Mouse (Mus musculus) intestine, postnatal 0 days (tissue): ENCODE measurements around the gene Mettl24. TPM values are rescaled to one million over a fixed set of nuclear protein-coding genes. Genes with fewer than 3 reads are reported as not detected.
A peak's percentile ranks its signal among the peaks of the same experiment; 100 is the strongest.

Experiments
- ATAC-seq: fragments of 200-750 bp; cut with Nextera tagmentation; 2 replicates; pipeline ENCODE4 v1.8.0; 2017; ENCODE audit warnings: mild to moderate bottlenecking, moderate TSS enrichment, moderate library complexity
- H3K27ac ChIP-seq: fragments of 300-500 bp; sonication (generic); 2 replicates; pipeline ENCODE4 v1.5.1; 2014; ENCODE audit warnings: mild to moderate bottlenecking, low read depth, low read length, moderate library complexity
- H3K27me3 ChIP-seq: fragments of 300-500 bp; sonication (generic); replicated peaks from 2 replicates; pipeline ENCODE4 v1.6.1; 2014; ENCODE audit warnings: low read length, mixed read lengths; ENCODE audit not compliant: control insufficient read depth, insufficient read depth
- H3K36me3 ChIP-seq: fragments of 300-500 bp; sonication (generic); 2 replicates; pipeline ENCODE4 v1.6.1; 2014; ENCODE audit warnings: mild to moderate bottlenecking, moderate library complexity; ENCODE audit not compliant: control insufficient read depth, insufficient read depth
- H3K4me1 ChIP-seq: fragments of 300-500 bp; sonication (generic); replicated peaks from 2 replicates; pipeline ENCODE4 v1.6.1; 2014; ENCODE audit warnings: antibody characterized with exemption, low read length, mixed read lengths; ENCODE audit not compliant: control insufficient read depth, insufficient read depth
- H3K4me2 ChIP-seq: fragments of 300-500 bp; sonication (generic); replicated peaks from 2 replicates; pipeline ENCODE4 v1.6.1; 2014; ENCODE audit warnings: low read depth, mild to moderate bottlenecking, moderate library complexity
- H3K4me3 ChIP-seq: fragments of 300-500 bp; sonication (generic); 2 replicates; pipeline ENCODE4 v1.5.1; 2014; ENCODE audit warnings: low read depth, low read length
- H3K9ac ChIP-seq: fragments of 300-500 bp; sonication (generic); 2 replicates; pipeline ENCODE4 v1.6.1; 2014; ENCODE audit warnings: mild to moderate bottlenecking, low read depth, low read length
- H3K9me3 ChIP-seq: fragments of 300-500 bp; sonication (generic); 2 replicates; pipeline ENCODE4 v1.6.1; 2016; ENCODE audit warnings: mixed run types; ENCODE audit not compliant: control insufficient read depth
- CTCF ChIP-seq: sonication (generic); IDR thresholded peaks from 2 replicates; pipeline ENCODE4 v1.5.1; 2016; ENCODE audit warnings: low read depth, mild to moderate bottlenecking, control low read depth, antibody characterized with exemption, moderate library complexity
- WGBS: fragments of 180-500 bp; shearing (Covaris S2); extraction: QIAGEN DNeasy Blood & Tissue Kit; methylation state at CpG from one replicate; pipeline ENCODE4 v1.1.7; 2014; 5-methylcytosine and 5-hydroxymethylcytosine counted together
- polyA plus RNA-seq: library from polyadenylated mRNA; unstranded; fragments of >200 nt; fragmentation: Nextera tagmentation; extraction: Ambion mirVana; gene quantifications from 2 replicates; pipeline ENCODE4 v1.2.1, GENCODE M21; 2015

Mettl24 gene
- polyA plus RNA-seq, 1 experiment from 2014 or later: 1.7 TPM

GRCm38 (mm10) chr10:40682470-40682869 lies 612 bp upstream of the Mettl24 start:
- no peak overlapping the region for H3K9ac ChIP-seq
- no peaks in the 10 kb centered on the region for H3K36me3 ChIP-seq
- H3K4me2 ChIP-seq: peak overlapping the region; percentile 100
- ATAC-seq: no peak
- H3K27me3 ChIP-seq: no peaks in the 10 kb centered on the region
- H3K4me1 ChIP-seq: 0 out of 2 replicates have a peak, but pooled peaks cover 3% of the 10 kb centered on the region
- no peak for TF ChIP-seq CTCF
- no peaks in the 10 kb centered on the region for H3K9me3 ChIP-seq
- peak overlapping the region; percentile 56; the same call in 1 of the 2 replicates for H3K4me3 ChIP-seq
- 34% methylated on average over 8 of the region's 8 CpGs for WGBS
- H3K27ac ChIP-seq: no peak overlapping the region

GRCm38 (mm10) chr10:40683868-40684253 lies 779 bp downstream of the Mettl24 start:
- Histone ChIP-seq H3K4me1 (0 out of 2 replicates have a peak, but pooled peaks cover 3% of the 10 kb centered on the region), H3K27ac (no peak overlapping the region), H3K4me3 (peak overlapping the region; percentile 56), H3K9ac (no peak overlapping the region), H3K9me3 (no peaks in the 10 kb centered on the region), H3K4me2 (peak overlapping the region; percentile 100), H3K27me3 (no peaks in the 10 kb centered on the region), H3K36me3 (no peaks in the 10 kb centered on the region)
- WGBS: 66% methylated on average over 9 of the region's 9 CpGs
- no peak for ATAC-seq
- no peak for TF ChIP-seq CTCF

GRCm38 (mm10) chr10:40684326-40684725 lies 1.2 kb downstream of the Mettl24 start:
- ATAC-seq: no peak
- Histone ChIP-seq H3K4me2 (no peak overlapping the region), H3K27me3 (no peaks in the 10 kb centered on the region), H3K9me3 (no peaks in the 10 kb centered on the region), H3K9ac (no peak overlapping the region), H3K4me1 (0 out of 2 replicates have a peak, but pooled peaks cover 3% of the 10 kb centered on the region), H3K27ac (no peak overlapping the region), H3K36me3 (no peaks in the 10 kb centered on the region), H3K4me3 (no peak overlapping the region)
- WGBS: 92% methylated on average over 7 of the region's 7 CpGs
- no peak for TF ChIP-seq CTCF

- H3K36me3 ChIP-seq: no peaks in the 10 kb centered on the region
- no peak overlapping the region for H3K27ac ChIP-seq
- no peak overlapping the region for H3K4me3 ChIP-seq
- WGBS: 40% methylated on average over 8 of the region's 8 CpGs
- H3K4me1 ChIP-seq: 0 out of 2 replicates have a peak, but pooled peaks cover 3% of the 10 kb centered on the region
- H3K9me3 ChIP-seq: no peaks in the 10 kb centered on the region
- H3K9ac ChIP-seq: no peak overlapping the region
- no peak for ATAC-seq
- TF ChIP-seq CTCF: no peak
- H3K4me2 ChIP-seq: no peak overlapping the region
- no peaks in the 10 kb centered on the region for H3K27me3 ChIP-seq
Measured at GRCm38 (mm10) chr10:40685641-40686040, 2.6 kb downstream of the Mettl24 start.

- WGBS: 87% methylated on average over 4 of the region's 4 CpGs
- no peak overlapping the region for H3K4me3 ChIP-seq
Measured at GRCm38 (mm10) chr10:40686976-40687375, 3.9 kb downstream of the Mettl24 start.

GRCm38 (mm10) chr10:40687407-40687806 lies 4.3 kb downstream of the Mettl24 start:
- TF ChIP-seq CTCF: no peak
- Histone ChIP-seq H3K9ac (no peak overlapping the region), H3K27ac (no peak overlapping the region), H3K36me3 (no peaks in the 10 kb centered on the region), H3K9me3 (no peaks in the 10 kb centered on the region), H3K4me2 (no peak overlapping the region), H3K4me1 (0 out of 2 replicates have a peak, but pooled peaks cover 3% of the 10 kb centered on the region), H3K27me3 (no peaks in the 10 kb centered on the region), H3K4me3 (no peak overlapping the region)
- no peak for ATAC-seq
- 72% methylated on average over 2 of the region's 2 CpGs for WGBS

More at GRCm38 (mm10) chr10:40686976-40687375, 3.9 kb downstream of the Mettl24 start:
- H3K4me1 ChIP-seq: 0 out of 2 replicates have a peak, but pooled peaks cover 3% of the 10 kb centered on the region
- TF ChIP-seq CTCF: no peak
- no peak for ATAC-seq
- H3K9ac ChIP-seq: no peak overlapping the region
- H3K4me2 ChIP-seq: no peak overlapping the region
- no peaks in the 10 kb centered on the region for H3K9me3 ChIP-seq
- no peaks in the 10 kb centered on the region for H3K27me3 ChIP-seq
- H3K27ac ChIP-seq: no peak overlapping the region
- H3K36me3 ChIP-seq: no peaks in the 10 kb centered on the region
